Mouse (Mus musculus) CH12.LX (cell line): ENCODE results near the gene Wnt11. TPM values are rescaled to one million over a fixed set of nuclear protein-coding genes. Genes with fewer than 3 reads are reported as not detected.

Source experiments
- DNase-seq: peaks from one replicate; pipeline ENCODE4 v3.0.0-alpha.2; 2013; ENCODE audit errors: extremely low read depth
- H3K27ac ChIP-seq: 2 replicates; pipeline ENCODE4 v1.5.1; 2012; ENCODE audit warnings: low read depth, mild to moderate bottlenecking, control low read depth, moderate library complexity; ENCODE audit not compliant: insufficient read depth
- H3K27me3 ChIP-seq: replicated peaks from 2 replicates; pipeline ENCODE3; 2012; ENCODE audit warnings: inconsistent platforms
- H3K36me3 ChIP-seq, 2 experiments: replicated peaks in 1 of 2; 2 replicates each; pipeline versions ENCODE3 to v1.6.1; 2012; ENCODE audit warnings: inconsistent platforms in 1 of 2, low read length in 1 of 2, mild to moderate bottlenecking in 1 of 2, mixed read lengths in 1 of 2, moderate library complexity in 1 of 2; ENCODE audit not compliant: control insufficient read depth in 1 of 2, insufficient read depth in 1 of 2
- H3K4me1 ChIP-seq, 2 experiments: 2 replicates each; pipeline ENCODE4 v1.6.1; 2012; ENCODE audit warnings: inconsistent platforms in 1 of 2, moderate library complexity in 1 of 2; ENCODE audit not compliant: insufficient read depth in 2 of 2, control insufficient read depth in 1 of 2
- H3K4me2 ChIP-seq: 2 replicates; pipeline ENCODE4 v1.6.1; 2012; ENCODE audit warnings: low read depth, mild to moderate bottlenecking, control low read depth; ENCODE audit not compliant: poor library complexity, insufficient read depth, severe bottlenecking
- H3K4me3 ChIP-seq, 3 experiments: fragments of 150-350 bp in 1 of 3; sonication (generic) in 1 of 3; replicated peaks in 1 of 3; 2 replicates each; pipeline versions ENCODE3 to v1.5.1; 2011 to 2012; ENCODE audit warnings: low read depth in 2 of 3, low read length in 2 of 3, mild to moderate bottlenecking in 2 of 3, moderate library complexity in 2 of 3, control low read depth in 1 of 3, improper control_type of control experiment in 1 of 3, inconsistent platforms in 1 of 3, mixed read lengths in 1 of 3; ENCODE audit not compliant: poor library complexity in 1 of 3
- H3K79me2 ChIP-seq: replicated peaks from 2 replicates; pipeline ENCODE4 v1.6.1; 2012; ENCODE audit warnings: mild to moderate bottlenecking, moderate library complexity; ENCODE audit not compliant: control insufficient read depth, poor library complexity, insufficient read depth, severe bottlenecking; ENCODE audit errors: extremely low read depth
- H3K9ac ChIP-seq: 2 replicates; pipeline ENCODE4 v1.6.1; 2012; ENCODE audit warnings: low read depth, mild to moderate bottlenecking, control low read depth, moderate library complexity; ENCODE audit not compliant: insufficient read depth
- H3K9me3 ChIP-seq: replicated peaks from 2 replicates; pipeline ENCODE3; 2012; ENCODE audit warnings: low read length, inconsistent platforms, mixed read lengths
- BHLHE40 ChIP-seq: IDR thresholded peaks from 2 replicates; pipeline ENCODE4 v1.6.1; 2011; ENCODE audit warnings: mild to moderate bottlenecking, low read depth, low read length, improper control_type of control experiment
- CHD2 ChIP-seq: IDR thresholded peaks from 2 replicates; pipeline ENCODE4 v1.6.1; 2011; ENCODE audit warnings: low read length, improper control_type of control experiment
- ETS1 ChIP-seq: conservative IDR thresholded peaks from 2 replicates; pipeline ENCODE4 v1.6.1; 2012; ENCODE audit warnings: low read depth, mild to moderate bottlenecking, inconsistent platforms, low read length, improper control_type of control experiment, moderate library complexity
- IRF4 ChIP-seq: IDR thresholded peaks from 2 replicates; pipeline ENCODE4 v1.6.1; 2014; ENCODE audit warnings: low read depth, mild to moderate bottlenecking, inconsistent platforms, low read length, improper control_type of control experiment
- JUN ChIP-seq: IDR thresholded peaks from 2 replicates; pipeline ENCODE4 v1.6.1; 2011; ENCODE audit warnings: low read depth, mild to moderate bottlenecking, low read length, improper control_type of control experiment, moderate library complexity; ENCODE audit not compliant: insufficient read depth
- JUND ChIP-seq: conservative IDR thresholded peaks from 2 replicates; pipeline ENCODE4 v1.6.1; 2011; ENCODE audit warnings: low read depth, low read length, improper control_type of control experiment
- KAT2A ChIP-seq: IDR thresholded peaks from 2 replicates; pipeline ENCODE4 v1.6.1; 2012; ENCODE audit warnings: low read length, improper control_type of control experiment, inconsistent platforms; ENCODE audit not compliant: insufficient replicate concordance
- MAX ChIP-seq: IDR thresholded peaks from 2 replicates; pipeline ENCODE4 v1.6.1; 2011; ENCODE audit warnings: low read length, improper control_type of control experiment
- MEF2A ChIP-seq: IDR thresholded peaks from 2 replicates; pipeline ENCODE4 v1.6.1; 2014; ENCODE audit warnings: low read depth, mild to moderate bottlenecking, inconsistent platforms, low read length, improper control_type of control experiment, borderline replicate concordance
- MYC ChIP-seq: IDR thresholded peaks from 2 replicates; pipeline ENCODE4 v1.6.1; 2011; ENCODE audit warnings: low read depth, mild to moderate bottlenecking, improper control_type of control experiment, low read length
- RAD21 ChIP-seq: IDR thresholded peaks from 2 replicates; pipeline ENCODE4 v1.6.1; 2011; ENCODE audit warnings: low read depth, mild to moderate bottlenecking, low read length, improper control_type of control experiment, moderate library complexity
- RCOR1 ChIP-seq: conservative IDR thresholded peaks from 2 replicates; pipeline ENCODE4 v1.6.1; 2012; ENCODE audit warnings: low read depth, mild to moderate bottlenecking, inconsistent platforms, low read length, improper control_type of control experiment
- SIN3A ChIP-seq: IDR thresholded peaks from 2 replicates; pipeline ENCODE4 v1.6.1; 2012; ENCODE audit warnings: low read length, improper control_type of control experiment, inconsistent platforms
- SMC3 ChIP-seq: IDR thresholded peaks from 2 replicates; pipeline ENCODE4 v1.6.1; 2011; ENCODE audit warnings: low read depth, low read length, improper control_type of control experiment
- TCF12 ChIP-seq: IDR thresholded peaks from 2 replicates; pipeline ENCODE4 v1.6.1; 2014; ENCODE audit warnings: low read depth, mild to moderate bottlenecking, inconsistent platforms, low read length, improper control_type of control experiment
- UBTF ChIP-seq: IDR thresholded peaks from 2 replicates; pipeline ENCODE4 v1.6.1; 2012; ENCODE audit warnings: low read depth, mild to moderate bottlenecking, inconsistent platforms, low read length, improper control_type of control experiment, moderate library complexity
- USF2 ChIP-seq: conservative IDR thresholded peaks from 2 replicates; pipeline ENCODE4 v1.6.1; 2011; ENCODE audit warnings: low read depth, low read length, improper control_type of control experiment
- ZC3H11A ChIP-seq: IDR thresholded peaks from 2 replicates; pipeline ENCODE4 v1.6.1; 2012; ENCODE audit warnings: low read depth, mild to moderate bottlenecking, inconsistent platforms, low read length, improper control_type of control experiment
- ZKSCAN1 ChIP-seq: IDR thresholded peaks from 2 replicates; pipeline ENCODE4 v1.6.1; 2012; ENCODE audit warnings: low read depth, inconsistent platforms, low read length, improper control_type of control experiment, borderline replicate concordance
- ZNF384 ChIP-seq: IDR thresholded peaks from 2 replicates; pipeline ENCODE4 v1.6.1; 2012; ENCODE audit warnings: low read depth, low read length, improper control_type of control experiment, inconsistent platforms
- dilution Hi-C: fragments of 300-500 bp; cut with MboI; formaldehyde crosslinking; loops from 2 replicates; pipeline ENCODE4 v1.14.3; 2020; ENCODE audit warnings: low sequenced_read_pairs; ENCODE audit not compliant: extremely low pct_unique_long_range_greater_than_20kb, extremely low pct_ligation_motif_present
- in situ Hi-C: fragments of 300-500 bp; cut with MboI; formaldehyde crosslinking; loops from 3 replicates; pipeline ENCODE4 v1.14.3; 2019; ENCODE audit warnings: low sequenced_read_pairs, low pct_ligation_motif_present, low pct_unique_long_range_greater_than_20kb, mixed read lengths
- polyA plus RNA-seq: library from polyadenylated mRNA; unstranded; fragments of >175 nt; gene quantifications from 2 replicates; pipeline ENCODE4 v1.2.1, GENCODE M21; 2012; ENCODE audit warnings: low read depth; ENCODE audit not compliant: insufficient read length
- total RNA-seq, 2 experiments: library from RNA; depleted of rRNA; stranded (reverse); fragments of 300-350 nt in 1 of 2; fragments of >200 nt in 1 of 2; gene quantifications; 2 replicates each; pipeline ENCODE4 v1.2.3; 2012 to 2014

Wnt11 gene
- total RNA-seq (2012; rRNA removed) = 0.21 TPM in 1 of 2 replicates, not detected in the other
- not detected in 2 replicates for total RNA-seq (2014; rRNA removed)
- polyA plus RNA-seq = not detected in 2 replicates

DNA sequence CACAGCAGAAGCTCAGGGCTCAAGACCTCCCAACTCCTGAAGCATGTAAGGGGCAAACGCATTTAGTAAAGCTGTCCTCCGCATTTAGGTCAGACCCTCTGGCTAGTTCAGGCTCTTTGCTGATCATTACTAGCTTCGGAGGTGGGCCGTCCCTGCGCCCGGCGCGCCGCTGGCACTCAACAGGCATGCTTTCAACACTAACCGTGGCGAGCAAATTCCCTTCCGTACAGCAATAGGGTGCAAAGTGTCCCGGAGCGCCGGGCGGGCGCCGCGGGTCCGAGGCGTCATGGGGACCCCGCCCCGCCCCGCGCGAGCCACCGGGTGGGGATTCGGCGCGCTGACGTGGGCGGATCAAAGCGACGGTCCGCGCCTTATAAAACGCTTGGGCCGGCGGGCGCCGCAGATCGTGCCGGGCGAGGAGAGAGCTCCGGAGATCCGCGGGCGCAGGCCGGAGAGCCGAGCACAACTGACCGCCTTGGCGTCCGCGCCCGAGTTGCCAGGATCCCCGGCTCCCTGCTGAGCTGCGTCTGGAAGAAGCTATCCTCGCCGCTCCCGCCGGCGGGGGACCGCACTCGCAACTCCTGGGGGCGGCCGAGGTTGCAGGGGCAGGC lies at the start of gene Wnt11:
Gene Wnt11 (plus strand): TSS at position 402 of the 611 bp plus-strand sequence.
- no peak within 1 kb of the TSS for H3K4me3 ChIP-seq
- no peak for DNase-seq
- TF ChIP-seq ZC3H11A (no peak), RCOR1 (no peak), MEF2A (no peak), ZNF384 (no peak), MYC (no peak), SMC3 (no peak), USF2 (no peak), ZKSCAN1 (no peak), SIN3A (no peak), UBTF (no peak), JUN (no peak), RAD21 (no peak), MAX (no peak), IRF4 (no peak), JUND (no peak), BHLHE40 (no peak), ETS1 (no peak), TCF12 (no peak), CHD2 (no peak), KAT2A (no peak)
- TF ChIP-seq, all 38 proteins: peak for 0
- Histone ChIP-seq H3K79me2 (no peaks in the 10 kb centered on the region), H3K27me3 (peaks cover 97% of the 10 kb centered on the region), H3K9ac (no peak within 1 kb of the TSS), H3K36me3 (no peaks in the 10 kb centered on the region), H3K4me1 (peaks cover 5 to 27% of the 10 kb centered on the region in 2 experiments; a peak in 3 of 4 replicates), H3K4me2 (no peak within 1 kb of the TSS), H3K9me3 (peaks cover 2% of the 10 kb centered on the region), H3K27ac (no peak within 1 kb of the TSS)
- dilution Hi-C loops = no loop called here
- in situ Hi-C loops = loop anchor here (5.0 to 10.0 kb wide), 2 partner anchors 78 to 350 kb away; partner anchors contain the start of gene Lrrc32
